Mouse (Mus musculus): ENCODE measurements around the gene Jak1.

The Jak1 gene

GRCm38 (mm10) chr4:101157476-101157875 is 107.6 kb downstream of the Jak1 start:
- in situ Hi-C loops (cut with MboI, MseI) = loop anchor here in 1 of 2 experiments (10.0 kb wide), 1 partner anchor 407 kb away; no protein-coding TSS in a partner anchor

GRCm38 (mm10) chr4:101155541-101155940 is 109.5 kb downstream of the Jak1 start:
- in situ Hi-C loops (cut with MboI, MseI) = loop anchor here in 1 of 2 experiments (10.0 kb wide), 1 partner anchor 409 kb away; no protein-coding TSS in a partner anchor

GRCm38 (mm10) chr4:101146891-101147655 is 118.0 kb downstream of the Jak1 start:
- in situ Hi-C loops (cut with MboI, MseI) = loop anchor here in 1 of 2 experiments (5.0 kb wide), 1 partner anchor 510 kb away; no protein-coding TSS in a partner anchor

GRCm38 (mm10) chr4:101146047-101146745 is 118.9 kb downstream of the Jak1 start:
- in situ Hi-C loops (cut with MboI, MseI) = loop anchor here in 1 of 2 experiments (5.0 kb wide), 1 partner anchor 511 kb away; no protein-coding TSS in a partner anchor

GRCm38 (mm10) chr4:101144790-101145189 is 120.3 kb downstream of the Jak1 start:
- in situ Hi-C loops (cut with MboI, MseI) = loop anchor here (5.0 kb wide), 3 partner anchors 77 to 513 kb away; partner anchors contain the start of gene Raver2 (in 1 of the 2)

GRCm38 (mm10) chr4:101144361-101144760 is 120.7 kb downstream of the Jak1 start:
- in situ Hi-C loops (cut with MboI, MseI) = loop anchor here (5.0 kb wide), 2 partner anchors 77 to 147 kb away; partner anchors contain the start of gene Raver2 (in 1 of the 2)

GRCm38 (mm10) chr4:101143901-101144300 is 121.2 kb downstream of the Jak1 start:
- in situ Hi-C loops (cut with MboI, MseI) = loop anchor here (5.0 kb wide), 2 partner anchors 77 to 147 kb away; partner anchors contain the start of gene Raver2 (in 1 of the 2)

GRCm38 (mm10) chr4:101141768-101142167 is 123.3 kb downstream of the Jak1 start:
- in situ Hi-C loops (cut with MboI, MseI) = loop anchor here (5.0 kb wide), 2 partner anchors 74 to 144 kb away; partner anchors contain the start of gene Raver2 (in 1 of the 2)

- in situ Hi-C loops (cut with MboI, MseI) = loop anchor here (10.0 kb wide), 2 partner anchors 413 to 553 kb away; no protein-coding TSS in a partner anchor
Measured at GRCm38 (mm10) chr4:101137975-101138374, 127.1 kb downstream of the Jak1 start.

- in situ Hi-C loops (cut with MboI, MseI) = loop anchor here (10.0 kb wide), 2 partner anchors 411 to 551 kb away; no protein-coding TSS in a partner anchor
Measured at GRCm38 (mm10) chr4:101135909-101136308, 129.2 kb downstream of the Jak1 start.

GRCm38 (mm10) chr4:101135013-101135412 is 130.1 kb downstream of the Jak1 start:
- in situ Hi-C loops (cut with MboI, MseI) = loop anchor here (10.0 kb wide), 2 partner anchors 410 to 550 kb away; no protein-coding TSS in a partner anchor

GRCm38 (mm10) chr4:101121002-101121401 is 144.1 kb downstream of the Jak1 start:
- in situ Hi-C loops (cut with MboI, MseI) = loop anchor here (5.0 to 25.0 kb wide), 2 partner anchors 79 to 866 kb away; partner anchors contain the start of genes Gm12789 (in 1 of the 2) and Gm12790 (in 1 of the 2)

GRCm38 (mm10) chr4:101107122-101107521 is 158.0 kb downstream of the Jak1 start:
- in situ Hi-C loops (cut with MboI, MseI) = loop anchor here in 1 of 2 experiments (25.0 kb wide), 1 partner anchor 880 kb away; the partner anchor contains the start of genes Gm12789 and Gm12790

All from T-helper 17 cell (primary cell).